Mouse (Mus musculus): ENCODE measurements at regions not wholly inside any gene's neighbourhood (a gene's known extent, or its start where the extent isn't known, plus 50 kb on each side); places are given as distances from the start of the nearest gene placed in this dataset.

- no peak for DNase-seq (ENCODE audit: low spot score in 2 of 2)
Observed at GRCm38 (mm10) chr19:16075512-16076086, 57.0 kb upstream of the Gnaq start.

DNA sequence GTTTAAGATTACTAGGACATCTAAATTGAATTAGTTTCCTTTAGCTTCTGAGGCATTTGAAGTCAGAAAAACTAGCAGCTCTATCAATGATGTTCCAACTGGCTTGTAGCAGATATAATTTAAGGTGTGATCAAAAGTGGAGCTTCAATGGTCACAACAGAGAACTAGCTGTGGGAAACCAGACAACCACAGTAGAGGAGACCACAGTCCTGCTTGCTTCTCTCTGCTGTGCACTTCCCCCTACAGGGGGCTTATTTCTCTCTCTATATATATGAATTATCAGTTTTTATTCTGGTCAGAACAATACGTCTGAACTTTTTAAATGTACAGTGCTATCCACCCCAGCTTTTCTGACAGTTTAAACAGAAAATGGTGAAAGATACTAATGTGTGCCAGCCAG, 57.6 kb upstream of the Gnaq start:
- no peak for DNase-seq (ENCODE audit: low spot score in 2 of 2)

- no peak for DNase-seq (ENCODE audit: low spot score in 2 of 2)
Observed at GRCm38 (mm10) chr19:16067314-16067713, 65.3 kb upstream of the Gnaq start.

GRCm38 (mm10) chr19:16064911-16065310, 67.7 kb upstream of the Gnaq start:
- no peak for DNase-seq (ENCODE audit: low spot score in 2 of 2)

GRCm38 (mm10) chr19:16063916-16064580, 68.6 kb upstream of the Gnaq start:
- DNase-seq (ENCODE audit: low spot score in 2 of 2), result peak in 1 of 2 experiments; percentile 76

DNA sequence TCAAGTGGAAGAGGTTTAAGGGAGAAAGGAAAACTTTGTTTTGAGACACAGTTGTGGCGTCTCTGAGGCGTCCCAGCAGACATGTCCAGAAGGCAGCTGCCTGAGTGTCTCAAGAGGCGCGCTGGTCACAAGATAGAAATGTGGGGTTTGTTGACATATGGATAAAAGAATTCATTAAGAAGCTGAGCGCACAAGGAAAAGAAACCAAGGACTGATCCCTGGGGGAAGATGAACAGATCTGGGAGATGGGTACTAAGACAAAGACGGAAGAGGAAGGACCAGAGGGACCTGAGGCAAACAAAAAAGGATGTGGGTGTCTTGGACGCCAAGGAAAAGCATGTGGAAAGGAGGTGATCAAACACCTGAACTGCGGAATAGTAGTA, 69.1 kb upstream of the Gnaq start:
- no peak for DNase-seq (ENCODE audit: low spot score in 2 of 2)

DNA sequence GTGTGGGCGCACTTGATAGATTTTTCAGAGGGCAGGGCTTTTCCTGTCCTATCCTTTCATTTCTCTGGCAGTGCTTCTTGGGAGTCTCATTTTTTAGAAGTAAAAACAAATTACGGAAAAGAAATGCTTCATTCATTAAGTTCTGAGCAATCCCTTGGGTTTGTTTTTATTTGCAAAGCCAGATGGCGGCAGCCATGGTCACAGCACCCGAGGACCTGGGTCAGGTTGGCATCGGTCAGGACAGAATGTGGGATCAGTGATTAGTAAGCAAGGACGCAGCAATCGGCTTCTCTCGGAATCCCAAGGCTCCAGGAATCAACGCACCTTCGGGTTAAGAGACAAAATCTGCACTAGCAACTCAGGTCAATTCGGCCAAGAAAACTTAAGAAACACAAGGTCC, 70.8 kb upstream of the Gnaq start:
- DNase-seq (ENCODE audit: low spot score in 2 of 2), result no peak

DNA sequence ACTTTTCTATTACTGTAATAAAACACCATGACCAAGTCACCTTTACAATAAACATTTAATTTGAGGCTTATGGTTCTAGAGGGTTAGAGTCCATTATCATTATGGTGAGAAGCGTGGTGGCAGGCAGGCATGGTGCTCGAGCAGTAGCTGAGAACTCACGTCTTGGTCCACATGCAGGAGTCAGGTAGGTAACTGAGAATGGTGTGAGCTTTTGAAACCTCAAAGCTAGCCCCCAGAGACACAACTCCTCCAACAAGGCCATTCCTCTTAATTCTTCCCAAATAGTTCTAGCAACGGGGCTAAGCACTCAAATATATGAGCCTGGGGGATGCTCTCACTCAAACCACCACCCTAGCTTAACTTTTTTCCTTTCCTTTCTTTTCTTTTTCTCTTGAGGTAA, 73.6 kb upstream of the Gnaq start:
- no peak for DNase-seq (ENCODE audit: low spot score in 2 of 2)

DNA sequence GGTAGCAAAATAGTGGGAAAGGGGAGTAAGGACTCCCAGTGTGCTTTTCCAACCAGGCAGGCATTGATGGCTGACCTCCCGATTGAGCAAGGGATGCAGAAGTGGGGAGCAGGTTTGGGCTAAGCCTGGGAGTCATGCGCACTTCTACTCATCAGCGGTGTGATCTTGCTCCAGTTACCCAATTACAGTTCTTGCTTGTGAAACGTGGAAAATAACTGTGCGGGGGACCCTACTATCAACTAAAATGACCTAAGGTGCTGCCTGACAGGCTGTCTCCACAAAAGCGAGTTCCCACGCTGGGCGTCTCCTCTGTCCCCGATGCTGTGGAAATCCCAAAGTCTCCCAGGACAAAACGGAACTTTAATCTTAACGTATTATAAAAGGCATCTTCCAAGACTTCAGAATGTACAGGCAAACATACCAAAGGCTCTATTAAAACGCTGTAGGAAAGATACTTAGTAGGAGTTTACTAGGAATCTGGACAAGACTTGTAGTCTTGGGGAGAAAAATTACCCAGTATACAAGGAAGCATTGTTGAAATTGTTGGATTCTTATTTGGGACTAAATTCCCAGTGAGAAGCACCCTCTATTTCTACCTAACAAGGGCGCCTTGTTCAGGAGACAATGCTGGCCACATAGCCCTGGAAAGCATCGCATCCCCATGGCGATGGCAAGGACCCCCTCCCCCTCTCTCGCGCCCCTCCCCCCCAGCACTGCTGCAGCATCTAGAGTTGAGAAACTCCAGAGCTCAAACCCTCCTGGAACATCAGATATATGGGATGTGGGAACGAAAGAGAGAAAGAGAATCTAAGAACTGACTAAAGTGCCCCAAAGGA, 65.6 kb upstream of the Cep78 start:
- no peak for DNase-seq (ENCODE audit: low spot score in 2 of 2)

GRCm38 (mm10) chr19:16049646-16050045, 64.9 kb upstream of the Cep78 start:
- no peak for DNase-seq (ENCODE audit: low spot score in 2 of 2)

DNA sequence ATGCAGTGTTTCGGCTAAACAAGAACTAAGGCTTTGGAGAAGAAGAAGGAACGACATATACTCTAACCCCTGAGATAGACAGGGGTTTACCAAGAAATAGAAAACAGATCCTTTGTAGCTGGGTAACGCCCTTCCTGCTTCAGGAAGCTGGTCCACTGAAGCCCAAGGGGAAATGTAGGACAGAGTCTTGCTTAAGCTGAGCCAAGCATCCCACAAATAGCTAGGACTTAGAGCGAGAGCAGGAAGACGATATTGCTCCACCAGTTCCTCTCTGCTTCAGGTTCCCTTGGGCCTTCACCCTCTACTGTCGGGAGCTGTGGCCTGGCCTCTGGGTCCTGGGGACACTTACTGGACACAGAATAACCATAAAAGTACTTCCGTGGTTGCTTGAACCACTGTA, 62.2 kb upstream of the Cep78 start:
- DNase-seq (ENCODE audit: low spot score in 2 of 2), result no peak

- no peak for DNase-seq (ENCODE audit: low spot score in 2 of 2)
Observed at GRCm38 (mm10) chr19:16045261-16045660, 60.5 kb upstream of the Cep78 start.

GRCm38 (mm10) chr19:16044169-16044568, 59.4 kb upstream of the Cep78 start:
- DNase-seq (ENCODE audit: low spot score in 2 of 2), result no peak

DNA sequence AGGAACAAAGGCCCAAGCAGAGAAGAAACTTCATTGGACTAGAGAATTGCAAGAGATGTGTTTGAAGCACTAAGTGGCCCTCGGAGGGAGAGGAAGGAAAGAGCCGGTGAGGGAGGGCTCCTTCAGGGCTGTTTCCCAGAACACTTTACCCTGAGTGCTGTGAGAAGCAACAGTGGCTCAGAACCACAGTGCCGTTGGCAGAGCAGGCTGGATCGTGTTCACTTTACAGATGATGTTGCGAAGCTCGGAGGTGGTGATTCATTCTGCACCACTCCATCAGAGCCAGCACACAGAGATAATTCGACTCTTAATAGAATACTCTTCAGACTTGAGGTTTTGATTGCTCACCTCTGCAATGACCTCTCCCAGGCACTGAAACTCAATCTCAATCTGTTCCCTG, 58.2 kb upstream of the Cep78 start:
- DNase-seq (ENCODE audit: low spot score in 2 of 2), result no peak

- no peak for DNase-seq (ENCODE audit: low spot score in 2 of 2)
Observed at GRCm38 (mm10) chr19:16041891-16042290, 57.1 kb upstream of the Cep78 start.

DNA sequence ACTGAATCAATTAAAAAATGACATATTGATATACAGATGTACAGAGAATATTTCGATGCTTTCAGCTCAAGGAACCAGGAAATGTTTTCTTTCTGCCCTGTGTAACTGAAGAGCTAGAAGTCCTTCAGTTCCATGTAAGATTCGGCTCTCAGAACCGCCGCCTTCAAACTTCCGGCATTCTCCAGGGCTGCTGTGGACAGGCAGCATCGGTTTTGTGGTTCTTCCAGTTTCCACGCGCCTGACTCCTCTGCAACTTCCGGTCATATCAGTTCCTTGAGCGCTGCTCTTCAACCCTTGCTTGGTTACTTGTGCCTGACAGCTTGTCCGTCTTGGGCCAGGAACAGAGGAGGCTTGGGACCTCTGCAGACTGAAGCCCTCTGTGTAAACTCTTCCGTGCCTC, 53.0 kb upstream of the Cep78 start:
- no peak for DNase-seq (ENCODE audit: low spot score in 2 of 2)
